Mouse (Mus musculus) Patski (cell line): ENCODE measurements around the gene Map4k3. TPM values are rescaled to one million over a fixed set of nuclear protein-coding genes. Genes with fewer than 3 reads are reported as not detected.

Experiments
- ATAC-seq: fragments of 100-300 bp; one replicate; pipeline ENCODE4 v1.8.0; 2021
- CTCF ChIA-PET: fragments of 350-600 bp; sonication (Branson Sonifier 250); formaldehyde crosslinking; loops from one replicate; lab custom pipeline; 2022; ENCODE audit warnings: inconsistent platforms; lab: Charles Lee
- POLR2A ChIA-PET: fragments of 350-600 bp; sonication (Branson Sonifier 250); formaldehyde crosslinking; loops from one replicate; lab custom pipeline; 2022; ENCODE audit warnings: antibody characterized with exemption, inconsistent platforms; lab: Charles Lee
- DNase-seq: peaks from one replicate; pipeline ENCODE4 v3.0.0-alpha.2; 2011; ENCODE audit warnings: low read depth, low spot score
- H3K27me3 ChIP-seq: fragments of 371-371 bp; one replicate; pipeline ENCODE4 v1.5.1; 2021
- CTCF ChIP-seq: fragments of 100-300 bp; IDR thresholded peaks from one replicate; pipeline ENCODE4 v1.5.1; 2021
- in situ Hi-C: fragments of 300-500 bp; cut with MboI; formaldehyde crosslinking; loops from 3 replicates; pipeline ENCODE4 v1.11.1; 2018; ENCODE audit warnings: low pct_unique_long_range_greater_than_20kb, mixed read lengths
- polyA plus RNA-seq: library from polyadenylated mRNA; unstranded; gene quantifications from one replicate; pipeline ENCODE4 v1.2.3, GENCODE M21; 2021

Map4k3 gene
- polyA plus RNA-seq, 1 experiment from 2014 or later, result 94.2 TPM

DNA sequence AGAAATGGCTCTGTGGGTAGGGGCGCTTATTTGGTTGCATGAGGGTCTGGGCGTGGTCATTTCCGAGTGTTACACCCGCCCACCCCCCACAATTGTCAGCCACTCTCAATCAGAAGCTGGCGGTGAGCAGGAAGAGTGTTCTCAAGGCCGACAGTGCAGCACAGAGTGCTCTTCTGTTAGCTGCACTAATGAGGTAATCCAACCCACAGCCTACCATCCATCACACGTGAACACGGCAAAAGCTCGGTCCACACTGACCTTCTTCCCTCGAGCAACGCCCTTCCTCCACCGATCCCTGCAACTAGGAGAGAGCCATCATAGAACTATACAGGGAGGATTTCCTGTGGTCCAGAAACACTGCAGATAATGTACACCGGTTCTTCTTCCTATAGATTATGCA is 36.1 kb downstream of the Map4k3 start:
- no peak for ATAC-seq

DNA sequence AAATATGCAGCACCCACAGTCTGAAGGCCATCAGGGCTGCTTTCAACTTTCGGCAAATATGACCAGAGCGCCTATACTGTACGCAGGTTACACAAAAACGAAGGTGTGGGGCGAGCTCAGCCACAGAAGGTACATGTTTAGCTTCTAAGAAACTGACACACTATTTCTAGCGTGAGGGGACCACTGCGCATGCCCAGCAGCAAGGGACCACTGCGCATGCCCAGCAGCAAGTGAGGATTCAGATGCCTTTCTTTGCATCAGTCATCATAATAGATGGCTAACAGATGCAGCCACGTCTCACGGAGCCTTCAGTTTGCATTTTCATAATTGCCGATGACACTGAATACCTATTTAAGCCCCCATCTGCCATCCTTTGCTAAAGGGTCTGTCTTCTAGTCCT is 39.6 kb downstream of the Map4k3 start:
- in situ Hi-C loops, result no loop called here
- ChIA-PET POLR2A (no interaction called here), CTCF (no interaction called here)
- DNase-seq (no peak), ATAC-seq (no peak)
- no peak for TF ChIP-seq CTCF
- no peaks in the 10 kb centered on the region for H3K27me3 ChIP-seq

More for the DNA sequence above, 36.1 kb downstream of the Map4k3 start:
- no peak for DNase-seq
- in situ Hi-C loops, result no loop called here
- ChIA-PET POLR2A (interaction anchor here (0.7 to 0.9 kb wide), 2 partner anchors 101 to 200 kb away, joined by 4 read pairs; no protein-coding TSS in a partner anchor), CTCF (interaction anchor here (0.9 to 1.3 kb wide), 2 partner anchors 12 to 40 kb away, joined by 3 to 4 read pairs; no protein-coding TSS in a partner anchor)
- H3K27me3 ChIP-seq, result no peaks in the 10 kb centered on the region
- TF ChIP-seq CTCF, result no peak

GRCm38 (mm10) chr17:80686066-80686465 is 42.2 kb downstream of the Map4k3 start:
- no peak for DNase-seq
- ATAC-seq, result no peak
- in situ Hi-C loops, result no loop called here
- ChIA-PET POLR2A (no interaction called here), CTCF (interaction anchor here (0.7 kb wide), 1 partner anchor 31 kb away, joined by 3 read pairs; no protein-coding TSS in a partner anchor)
- H3K27me3 ChIP-seq, result no peaks in the 10 kb centered on the region
- TF ChIP-seq CTCF, result no peak

GRCm38 (mm10) chr17:80683821-80684576 is 44.3 kb downstream of the Map4k3 start:
- H3K27me3 ChIP-seq, result no peaks in the 10 kb centered on the region
- CTCF ChIA-PET, result interaction anchor here (0.7 to 1.4 kb wide), 5 partner anchors 8 to 298 kb away, joined by 3 to 5 read pairs (median 3); no protein-coding TSS in a partner anchor
- POLR2A ChIA-PET, result no interaction called here
- in situ Hi-C loops, result no loop called here
- ATAC-seq (peak; percentile 63), DNase-seq (peak; percentile 17)
- TF ChIP-seq CTCF, result peak; percentile 45

- ATAC-seq (no peak), DNase-seq (no peak)
- POLR2A ChIA-PET, result no interaction called here
- H3K27me3 ChIP-seq, result no peaks in the 10 kb centered on the region
- CTCF ChIA-PET, result no interaction called here
- TF ChIP-seq CTCF, result no peak
- in situ Hi-C loops, result no loop called here
Measured at GRCm38 (mm10) chr17:80683041-80683440, 45.2 kb downstream of the Map4k3 start.

DNA sequence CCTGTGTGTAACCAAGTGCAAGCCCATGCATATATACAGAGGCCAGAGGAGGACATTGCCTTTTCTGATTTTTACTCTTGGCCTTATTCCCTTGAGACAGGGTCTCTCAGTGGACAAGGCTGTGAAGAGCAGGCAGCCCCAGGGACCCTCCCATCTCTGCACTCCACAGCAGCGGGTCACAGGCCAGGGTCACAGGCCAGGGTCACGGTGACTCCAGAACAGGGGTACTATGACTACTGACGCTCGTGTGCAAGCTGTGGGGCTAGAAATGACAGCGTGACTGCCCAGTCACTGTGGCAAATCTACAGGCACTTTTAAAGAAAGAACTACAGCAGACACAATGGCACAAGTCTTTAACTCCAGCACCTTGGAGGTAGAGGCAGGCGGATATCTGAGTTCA is 50.1 kb downstream of the Map4k3 start:
- ATAC-seq (no peak), DNase-seq (no peak)
- no peak for TF ChIP-seq CTCF
- in situ Hi-C loops, result no loop called here
- ChIA-PET CTCF (interaction anchor here (1.4 kb wide), 1 partner anchor 9 kb away, joined by 3 read pairs; no protein-coding TSS in a partner anchor), POLR2A (no interaction called here)
- H3K27me3 ChIP-seq, result no peaks in the 10 kb centered on the region

DNA sequence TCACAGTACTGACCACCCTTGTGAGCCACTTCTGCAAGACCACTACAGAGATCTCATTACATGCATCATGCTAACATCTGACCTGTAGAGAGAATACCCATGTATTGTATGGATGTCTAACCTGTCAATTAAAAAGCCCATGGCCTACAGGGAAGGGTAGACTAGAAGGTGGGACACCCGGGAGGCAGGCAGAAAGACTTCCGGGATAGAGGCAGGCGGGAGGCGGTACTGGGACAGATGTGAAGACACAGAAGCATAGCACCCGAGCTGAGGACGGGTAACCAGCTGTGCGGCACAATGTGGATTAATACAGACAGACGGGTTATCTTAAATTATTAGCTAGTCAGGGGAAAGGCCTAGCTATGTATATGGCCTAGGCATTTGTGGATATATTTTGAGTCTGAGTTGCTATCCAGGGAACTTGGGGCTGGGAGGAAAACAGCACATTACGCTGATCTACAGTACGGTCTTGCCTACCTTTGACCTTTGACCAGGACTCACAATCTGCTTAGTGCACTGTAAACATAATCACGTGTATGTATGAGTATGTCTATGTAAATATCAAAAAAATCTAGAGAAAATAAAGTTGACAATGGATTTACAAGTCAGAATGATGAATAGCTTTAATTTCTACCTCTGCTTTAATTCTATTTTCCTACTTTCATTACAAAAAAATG is 51.3 kb downstream of the Map4k3 start:
- ATAC-seq (no peak), DNase-seq (no peak)
- ChIA-PET POLR2A (no interaction called here), CTCF (interaction anchor here (1.0 to 3.1 kb wide), 3 partner anchors 9 to 12 kb away, joined by 3 to 8 read pairs (median 6); no protein-coding TSS in a partner anchor)
- TF ChIP-seq CTCF, result no peak
- in situ Hi-C loops, result no loop called here
- H3K27me3 ChIP-seq, result no peaks in the 10 kb centered on the region

GRCm38 (mm10) chr17:80676211-80676610 is 52.1 kb downstream of the Map4k3 start:
- POLR2A ChIA-PET, result no interaction called here
- ATAC-seq, result no peak
- in situ Hi-C loops, result no loop called here
- DNase-seq, result no peak
- no peaks in the 10 kb centered on the region for H3K27me3 ChIP-seq
- no peak for TF ChIP-seq CTCF
- CTCF ChIA-PET, result interaction anchor here (1.2 to 3.1 kb wide), 4 partner anchors 8 to 341 kb away, joined by 3 to 8 read pairs (median 3); no protein-coding TSS in a partner anchor

DNA sequence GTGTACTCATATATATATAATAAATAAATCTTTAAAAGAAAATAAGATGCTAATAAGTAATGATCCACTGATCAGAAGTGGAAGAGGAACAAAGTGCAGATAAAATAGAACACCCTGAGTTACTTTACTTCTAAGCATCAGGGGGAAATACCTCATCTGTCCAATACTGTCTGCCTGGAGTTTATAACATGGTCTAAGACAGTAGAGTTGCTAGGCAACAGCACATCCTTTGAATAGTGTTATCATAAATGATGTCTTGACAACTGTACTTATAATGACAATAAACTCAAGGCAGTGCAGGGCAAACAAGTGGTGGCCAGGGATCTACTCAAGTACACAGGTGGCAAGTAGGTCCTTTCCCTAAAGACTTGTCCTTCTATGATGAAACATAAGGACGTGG is 57.9 kb downstream of the Map4k3 start:
- DNase-seq, result no peak
- ChIA-PET CTCF (no interaction called here), POLR2A (no interaction called here)
- in situ Hi-C loops, result no loop called here
- no peak for TF ChIP-seq CTCF
- no peaks in the 10 kb centered on the region for H3K27me3 ChIP-seq
- ATAC-seq, result no peak

GRCm38 (mm10) chr17:80663623-80664022 is 64.7 kb downstream of the Map4k3 start:
- ChIA-PET POLR2A (no interaction called here), CTCF (interaction anchor here (0.8 to 1.0 kb wide), 2 partner anchors 12 to 401 kb away, joined by 3 read pairs; no protein-coding TSS in a partner anchor)
- in situ Hi-C loops, result no loop called here
- ATAC-seq (no peak), DNase-seq (no peak)
- no peaks in the 10 kb centered on the region for H3K27me3 ChIP-seq
- TF ChIP-seq CTCF, result no peak
